Mouse (Mus musculus) G1E (cell line): ENCODE data around the gene Armc5.

ENCODE experiments used
- CTCF ChIP-seq: IDR thresholded peaks from 2 replicates; pipeline ENCODE4 v1.5.1; 2012; ENCODE audit warnings: low read depth, low read length, inconsistent platforms, mixed read lengths
- GATA1 ChIP-seq: IDR thresholded peaks from 2 replicates; pipeline ENCODE4 v1.6.1; 2012; ENCODE audit warnings: borderline replicate concordance, low read length, inconsistent platforms, mixed read lengths
- GATA2 ChIP-seq: IDR thresholded peaks from 2 replicates; pipeline ENCODE4 v1.6.1; 2012; ENCODE audit warnings: low read depth, low read length, inconsistent platforms, borderline replicate concordance
- POLR2AphosphoS5 ChIP-seq: IDR thresholded peaks from 2 replicates; pipeline ENCODE4 v1.6.1; 2012; ENCODE audit warnings: low read depth, low read length, inconsistent platforms; ENCODE audit not compliant: insufficient replicate concordance
- TAL1 ChIP-seq: conservative IDR thresholded peaks from 2 replicates; pipeline ENCODE4 v1.6.1; 2012; ENCODE audit warnings: low read depth, low read length, inconsistent platforms, mixed read lengths

GRCm38 (mm10) chr7:128255757-128256156 lies 18.6 kb downstream of the Armc5 start:
- no peak for TF ChIP-seq CTCF
- no peak for TF ChIP-seq GATA1
- TF ChIP-seq TAL1: no peak
- no peak for TF ChIP-seq GATA2
- no peak for TF ChIP-seq POLR2AphosphoS5
